Mouse (Mus musculus): ENCODE results near the gene Dnah10. TPM values are rescaled to one million over a fixed set of nuclear protein-coding genes. Genes with fewer than 3 reads are reported as not detected.

Gene Dnah10
- polyA plus RNA-seq, 1 experiment: 0.09 TPM

DNA sequence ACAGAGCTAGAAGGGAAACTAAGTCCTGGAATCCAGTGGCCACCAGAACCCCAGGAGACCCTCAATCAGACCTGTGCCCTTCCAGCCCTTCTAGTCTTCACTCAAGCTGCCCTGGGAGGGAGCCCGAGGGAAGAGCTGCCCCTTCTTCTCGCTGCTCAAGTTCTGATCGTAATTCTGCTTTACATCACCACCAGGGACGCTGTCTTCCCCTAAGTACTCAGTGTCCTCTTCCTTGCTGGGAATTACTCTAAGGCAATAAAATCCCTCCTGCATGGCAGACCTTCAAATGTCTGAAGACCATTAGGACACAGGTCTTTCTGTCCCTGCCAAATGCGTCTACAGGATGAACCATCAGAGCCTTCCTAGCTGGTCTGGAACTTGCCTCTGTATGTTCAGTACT lies 135.1 kb downstream of the Dnah10 start:
- Histone ChIP-seq H3K36me3 (replicated peaks; ENCODE audit: low read length) (peaks cover 24% of the 10 kb centered on the region), H3K4me1 (peaks cover 73% of the 10 kb centered on the region), H3K4me3 (replicated peaks) (peak overlapping the region; percentile 68), H3K9me3 (no peaks in the 10 kb centered on the region), H3K27me3 (replicated peaks) (peaks cover 20% of the 10 kb centered on the region)
- no peak for TF ChIP-seq FLI1 (IDR thresholded peaks at IDR 0.05; ENCODE audit: low read length)
- TF ChIP-seq GATA1 (IDR thresholded peaks at IDR 0.05; ENCODE audit: borderline replicate concordance, low read length): no peak

DNA sequence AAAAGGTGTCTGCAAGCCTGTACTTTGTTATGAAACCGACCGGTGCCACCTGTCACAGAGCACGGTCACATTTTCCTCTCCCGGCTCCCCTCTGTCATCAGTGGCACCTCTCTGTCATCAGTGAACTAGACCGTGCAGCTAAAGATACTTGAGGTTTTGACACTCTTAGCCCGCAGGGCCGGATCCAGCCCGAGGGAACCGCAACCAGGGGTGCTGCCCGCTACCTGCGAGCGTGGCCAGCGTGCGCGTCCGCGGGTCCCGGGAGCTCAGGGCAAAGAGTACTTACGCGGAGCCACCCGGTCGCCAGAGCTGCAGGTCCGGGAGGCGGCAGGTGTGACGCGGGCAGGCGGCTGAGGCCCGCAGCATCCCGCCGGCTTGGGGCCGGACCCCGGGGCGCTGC lies 136.6 kb downstream of the Dnah10 start:
- peaks cover 25% of the 10 kb centered on the region for H3K36me3 ChIP-seq (replicated peaks; ENCODE audit: low read length)
- H3K9me3 ChIP-seq: no peaks in the 10 kb centered on the region
- H3K4me3 ChIP-seq (replicated peaks): peak overlapping the region; percentile 96
- H3K4me1 ChIP-seq: peaks cover 67% of the 10 kb centered on the region
- peaks cover 20% of the 10 kb centered on the region for H3K27me3 ChIP-seq (replicated peaks)
- TF ChIP-seq GATA1 (IDR thresholded peaks at IDR 0.05; ENCODE audit: borderline replicate concordance, low read length) (no peak), FLI1 (IDR thresholded peaks at IDR 0.05; ENCODE audit: low read length) (no peak)

DNA sequence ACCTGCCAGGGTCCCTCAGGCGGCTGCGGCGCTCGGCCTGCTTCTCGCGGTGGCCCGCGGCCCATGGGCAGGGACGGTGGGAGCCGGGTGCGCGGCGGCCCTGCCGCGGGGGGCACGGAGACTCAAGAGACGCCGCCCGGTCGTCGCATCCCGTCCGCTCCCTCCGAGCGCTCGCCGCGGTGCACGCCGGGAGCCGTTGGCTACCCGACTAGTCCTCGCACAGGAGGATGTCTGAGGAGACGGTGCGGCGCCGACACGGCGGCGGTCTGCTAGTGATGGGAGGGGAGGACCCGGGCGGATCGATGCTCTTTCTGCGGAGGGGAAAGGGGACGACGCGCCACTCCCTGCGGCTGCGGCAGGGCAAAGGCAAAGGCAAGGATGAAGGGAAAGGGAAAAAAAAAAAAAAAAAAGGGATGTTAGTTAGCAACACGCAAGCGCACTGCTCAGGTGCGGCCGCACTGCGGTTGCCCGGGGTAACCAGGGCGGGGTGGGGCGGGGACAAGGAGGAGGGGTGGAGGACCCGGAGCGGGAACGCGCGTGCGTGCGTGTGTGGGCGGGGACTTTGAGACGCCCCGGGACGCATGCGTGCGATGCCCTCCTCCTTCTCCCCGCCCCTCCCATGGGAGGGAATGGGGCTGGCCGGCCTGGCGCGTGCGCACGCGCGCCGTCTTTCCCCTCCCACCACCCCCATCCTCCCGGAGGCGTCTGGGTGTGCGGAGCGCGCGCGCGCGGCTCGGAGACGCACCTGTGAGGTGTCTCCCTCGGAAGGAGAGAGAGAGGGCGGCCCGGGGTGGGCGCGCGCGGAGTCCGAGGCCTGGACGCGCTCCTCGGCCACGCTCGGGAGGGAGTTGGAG lies 137.4 kb downstream of the Dnah10 start, which contains the start of the genes Ccdc92 and Zfp664:
Ccdc92 (minus strand) TSS at position 412 of the 854 bp plus-strand sequence.
Zfp664 (plus strand) TSS at position 679 of the 854 bp plus-strand sequence.
- Histone ChIP-seq H3K27me3 (replicated peaks) (peaks cover 18% of the 10 kb centered on the region), H3K4me1 (peaks cover 65% of the 10 kb centered on the region), H3K9me3 (no peaks in the 10 kb centered on the region), H3K4me3 (replicated peaks) (peak within 1 kb of the TSS; percentile 96), H3K36me3 (replicated peaks; ENCODE audit: low read length) (peaks cover 29% of the 10 kb centered on the region)
- TF ChIP-seq FLI1 (IDR thresholded peaks at IDR 0.05; ENCODE audit: low read length) (no peak), GATA1 (IDR thresholded peaks at IDR 0.05; ENCODE audit: borderline replicate concordance, low read length) (no peak)

DNA sequence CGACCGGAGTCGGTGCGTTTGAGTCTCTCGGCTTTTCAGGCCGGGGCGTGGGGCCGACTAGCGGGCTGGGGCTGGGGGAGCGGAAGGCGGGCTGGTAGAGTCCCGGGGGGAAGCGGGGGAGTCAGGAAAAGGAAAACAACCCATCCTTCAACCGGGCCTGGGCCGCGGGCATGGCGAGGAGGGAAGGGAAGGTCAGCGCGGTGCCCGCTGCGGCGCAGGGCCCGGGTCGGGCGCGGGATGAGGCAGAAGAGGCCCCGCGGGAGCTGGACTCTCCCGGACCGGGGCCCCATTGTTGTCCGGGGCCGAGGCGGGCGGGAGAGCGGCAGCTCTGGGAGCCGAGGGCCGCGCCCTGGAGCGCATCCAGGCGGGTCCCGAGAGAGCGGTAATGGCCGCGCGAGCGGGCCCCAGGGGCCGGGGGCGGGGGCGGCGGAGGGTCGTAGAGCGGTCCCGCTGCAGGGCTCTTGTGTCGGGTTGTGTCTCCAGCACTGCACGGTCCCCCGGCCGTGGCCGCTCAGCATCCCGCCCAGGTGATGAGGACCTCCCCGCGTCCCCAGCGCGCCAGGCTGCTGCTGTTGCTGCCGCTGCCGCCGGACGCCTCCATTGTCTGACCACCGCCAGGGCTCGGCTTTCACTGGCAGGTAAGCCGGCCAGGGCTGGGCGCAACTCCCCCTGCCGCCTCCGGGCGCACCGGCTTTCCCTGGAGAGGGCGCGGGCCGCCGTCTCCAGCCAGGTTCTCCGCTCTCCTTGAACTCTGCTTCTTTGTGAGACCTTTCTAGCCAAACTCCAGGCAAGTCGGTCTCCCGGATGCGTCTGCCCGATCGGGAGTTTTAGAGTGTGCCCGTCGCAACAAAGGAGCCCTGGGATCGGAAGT lies 138.2 kb downstream of the Dnah10 start:
- TF ChIP-seq FLI1 (IDR thresholded peaks at IDR 0.05; ENCODE audit: low read length) (no peak), GATA1 (IDR thresholded peaks at IDR 0.05; ENCODE audit: borderline replicate concordance, low read length) (no peak)
- Histone ChIP-seq H3K27me3 (replicated peaks) (peaks cover 17% of the 10 kb centered on the region), H3K9me3 (no peaks in the 10 kb centered on the region), H3K4me1 (peaks cover 68% of the 10 kb centered on the region), H3K36me3 (replicated peaks; ENCODE audit: low read length) (peaks cover 36% of the 10 kb centered on the region), H3K4me3 (replicated peaks) (peak overlapping the region; percentile 96)

DNA sequence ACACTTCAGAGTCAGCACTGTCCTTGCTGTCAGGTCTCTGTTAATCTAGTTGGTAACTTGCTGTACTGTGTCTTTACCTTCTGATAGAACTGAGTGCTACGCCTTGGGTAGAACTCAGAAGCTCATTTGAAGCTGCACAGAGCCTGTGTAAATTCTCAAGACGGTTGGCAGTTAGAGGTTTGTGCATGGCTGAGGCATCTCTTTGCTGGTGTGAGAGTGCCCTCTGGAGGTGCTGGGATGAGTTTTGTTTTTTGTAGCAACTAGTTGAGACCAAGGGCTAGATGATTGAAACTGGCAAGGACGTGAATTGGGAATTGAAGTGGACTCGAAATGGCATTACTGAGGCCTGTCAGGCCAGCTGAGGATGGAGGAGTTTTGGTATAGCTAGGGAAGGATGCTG lies 144.1 kb downstream of the Dnah10 start:
- H3K4me1 ChIP-seq: peaks cover 79% of the 10 kb centered on the region
- H3K4me3 ChIP-seq (replicated peaks): no peak overlapping the region
- H3K36me3 ChIP-seq (replicated peaks; ENCODE audit: low read length): peaks cover 84% of the 10 kb centered on the region
- H3K9me3 ChIP-seq: no peaks in the 10 kb centered on the region
- no peak for TF ChIP-seq GATA1 (IDR thresholded peaks at IDR 0.05; ENCODE audit: borderline replicate concordance, low read length)
- no peak for TF ChIP-seq FLI1 (IDR thresholded peaks at IDR 0.05; ENCODE audit: low read length)
- no peaks in the 10 kb centered on the region for H3K27me3 ChIP-seq (replicated peaks)

DNA sequence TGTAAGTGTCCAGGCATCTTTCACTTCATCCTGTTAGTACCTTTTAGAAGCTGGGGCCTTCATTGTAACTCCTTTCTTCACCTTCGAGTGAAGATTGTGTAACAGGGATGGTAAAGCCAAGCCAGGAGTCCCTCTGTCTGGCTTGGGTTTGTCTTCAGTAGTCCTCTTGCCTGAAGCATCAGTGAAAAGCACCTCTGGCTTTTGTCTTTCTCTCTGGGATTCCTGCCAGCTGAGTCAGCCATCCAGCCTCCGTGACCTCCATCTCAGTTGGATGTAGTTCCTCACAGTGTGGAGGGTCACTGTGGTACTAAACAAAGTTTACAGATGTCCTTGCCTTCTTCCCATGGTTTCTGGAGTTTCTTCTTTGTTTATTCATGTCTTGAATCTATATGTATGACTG lies 147.1 kb downstream of the Dnah10 start:
- no peak overlapping the region for H3K4me3 ChIP-seq (replicated peaks)
- H3K9me3 ChIP-seq: no peaks in the 10 kb centered on the region
- no peak for TF ChIP-seq GATA1 (IDR thresholded peaks at IDR 0.05; ENCODE audit: borderline replicate concordance, low read length)
- TF ChIP-seq FLI1 (IDR thresholded peaks at IDR 0.05; ENCODE audit: low read length): no peak
- peaks cover 87% of the 10 kb centered on the region for H3K36me3 ChIP-seq (replicated peaks; ENCODE audit: low read length)
- no peaks in the 10 kb centered on the region for H3K27me3 ChIP-seq (replicated peaks)
- H3K4me1 ChIP-seq: peaks cover 83% of the 10 kb centered on the region

DNA sequence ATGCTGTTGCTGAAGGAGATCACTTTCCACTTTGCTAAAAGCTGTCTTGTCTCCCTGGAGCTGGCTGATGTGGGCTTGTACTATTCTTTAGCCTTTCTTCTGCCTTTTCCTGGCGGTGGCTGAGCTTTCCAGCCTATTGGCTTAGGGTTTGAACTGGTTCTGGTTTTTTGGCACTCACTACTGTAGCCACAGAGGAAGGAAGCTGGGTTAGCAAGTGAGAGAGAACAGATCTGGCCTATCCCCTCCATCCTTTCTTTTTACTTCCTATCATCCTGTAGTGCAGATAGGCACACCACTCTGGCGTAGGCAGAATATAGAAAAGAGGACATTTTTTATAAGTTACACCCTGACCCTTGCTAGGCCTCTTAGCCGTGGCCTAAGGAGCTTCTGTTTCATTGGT lies 148.2 kb downstream of the Dnah10 start:
- Histone ChIP-seq H3K4me3 (replicated peaks) (peak overlapping the region; percentile 78), H3K9me3 (no peaks in the 10 kb centered on the region), H3K36me3 (replicated peaks; ENCODE audit: low read length) (peaks cover 87% of the 10 kb centered on the region), H3K4me1 (peaks cover 84% of the 10 kb centered on the region), H3K27me3 (replicated peaks) (no peaks in the 10 kb centered on the region)
- TF ChIP-seq GATA1 (IDR thresholded peaks at IDR 0.05; ENCODE audit: borderline replicate concordance, low read length) (no peak), FLI1 (IDR thresholded peaks at IDR 0.05; ENCODE audit: low read length) (no peak)

DNA sequence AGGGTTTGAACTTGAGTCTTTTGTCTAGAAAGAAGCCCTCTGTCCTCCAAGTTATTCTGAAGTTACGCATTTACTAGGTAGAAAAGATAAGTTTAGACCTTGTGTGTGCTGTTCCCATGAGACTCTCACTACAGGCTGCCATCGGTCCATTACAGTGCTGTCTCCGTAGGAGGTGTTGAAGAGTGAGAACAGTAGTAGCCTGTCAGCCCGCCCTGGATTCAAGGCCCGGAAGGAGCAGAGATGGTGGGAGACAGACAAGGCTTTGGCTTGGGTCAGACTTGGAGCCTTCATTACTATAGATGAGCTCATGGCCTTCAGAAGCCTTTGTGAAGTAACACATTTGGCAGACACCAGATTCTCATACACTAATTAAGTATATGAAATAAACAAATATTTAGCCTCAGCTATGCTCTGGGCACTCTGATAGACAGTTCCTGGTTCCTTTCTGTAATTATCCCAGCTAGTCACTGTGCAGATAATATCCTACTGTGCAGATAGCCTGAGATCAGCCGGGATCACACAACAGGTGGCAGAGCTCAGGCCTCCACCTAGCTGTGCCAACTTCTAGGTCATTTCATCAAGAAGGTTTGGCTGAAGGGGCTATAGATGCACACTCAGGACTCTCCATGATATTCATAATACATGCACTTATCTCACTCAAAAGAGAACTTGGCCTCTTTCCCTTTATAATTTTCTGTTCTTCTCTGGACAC lies 149.2 kb downstream of the Dnah10 start:
- H3K36me3 ChIP-seq (replicated peaks; ENCODE audit: low read length): peaks cover 88% of the 10 kb centered on the region
- no peak overlapping the region for H3K4me3 ChIP-seq (replicated peaks)
- no peaks in the 10 kb centered on the region for H3K27me3 ChIP-seq (replicated peaks)
- TF ChIP-seq FLI1 (IDR thresholded peaks at IDR 0.05; ENCODE audit: low read length) (no peak), GATA1 (IDR thresholded peaks at IDR 0.05; ENCODE audit: borderline replicate concordance, low read length) (no peak)
- H3K9me3 ChIP-seq: no peaks in the 10 kb centered on the region
- H3K4me1 ChIP-seq: peaks cover 81% of the 10 kb centered on the region

DNA sequence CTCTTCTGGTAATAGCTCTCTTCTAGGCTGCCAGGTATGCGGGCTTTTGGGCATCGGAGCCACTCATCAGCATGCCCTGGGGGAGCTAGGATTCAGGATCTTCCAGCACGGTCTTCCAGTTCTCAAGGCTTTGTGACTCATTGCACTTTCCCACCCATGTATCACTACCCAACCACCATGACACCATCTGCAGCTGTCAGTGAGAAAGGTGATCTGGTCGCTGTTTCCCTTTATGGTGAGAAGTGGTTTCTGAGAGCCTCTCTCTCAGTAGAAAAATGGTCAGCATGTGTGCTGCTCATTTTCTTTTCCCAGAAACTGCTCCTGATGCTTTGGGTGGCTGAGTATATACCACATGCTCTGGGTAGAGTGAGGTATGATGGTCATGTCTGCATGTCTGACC lies 154.4 kb downstream of the Dnah10 start:
- TF ChIP-seq GATA1 (IDR thresholded peaks at IDR 0.05; ENCODE audit: borderline replicate concordance, low read length) (no peak), FLI1 (IDR thresholded peaks at IDR 0.05; ENCODE audit: low read length) (no peak)
- Histone ChIP-seq H3K4me1 (peaks cover 72% of the 10 kb centered on the region), H3K4me3 (replicated peaks) (no peak overlapping the region), H3K36me3 (replicated peaks; ENCODE audit: low read length) (peaks cover 98% of the 10 kb centered on the region), H3K9me3 (no peaks in the 10 kb centered on the region), H3K27me3 (replicated peaks) (no peaks in the 10 kb centered on the region)
